Mouse (Mus musculus) megakaryocyte-erythroid progenitor cell, adult 5 weeks (primary cell): ENCODE data around the gene Aldh9a1. TPM values are rescaled to one million over a fixed set of nuclear protein-coding genes. Genes with fewer than 3 reads are reported as not detected.

Experiments
- polyA plus RNA-seq: library from polyadenylated mRNA; stranded (reverse); fragments of >175 nt; gene quantifications from 2 replicates; pipeline ENCODE4 v1.2.3, GENCODE M21; 2012

Aldh9a1 gene
- 72.6 and 78.3 TPM in 2 replicates for polyA plus RNA-seq

GRCm38 (mm10) chr1:167349815-167350596 is at the start of gene Aldh9a1:
Aldh9a1 (plus strand) TSS chr1:167349991.

GRCm38 (mm10) chr1:167308261-167309054 is 41.3 kb upstream of the Aldh9a1 start, which contains the start of gene Tmco1:
Tmco1 (plus strand) TSS chr1:167308378.

GRCm38 (mm10) chr1:167393683-167394492 is 44.1 kb downstream of the Aldh9a1 start, which contains the start of gene Mgst3:
Mgst3 (minus strand) TSS chr1:167393841.

Other genes with a start within 250 kb of the Aldh9a1 start
- 310 and 348 TPM in 2 replicates for gene Uck2, start 64.7 kb upstream of the Aldh9a1 start, polyA plus RNA-seq
- gene Tmco1, start 41.6 kb upstream of the Aldh9a1 start, polyA plus RNA-seq = 16.0 and 18.9 TPM in 2 replicates
- gene Mgst3, start 43.9 kb downstream of the Aldh9a1 start, polyA plus RNA-seq = 8.8 and 10.3 TPM in 2 replicates
- 0.08 TPM in 1 of 2 replicates, not detected in the other for gene Lrrc52, start 116.8 kb downstream of the Aldh9a1 start, polyA plus RNA-seq
- 0.16 and 0.27 TPM in 2 replicates for gene Rxrg, start 248.4 kb downstream of the Aldh9a1 start, polyA plus RNA-seq